Mouse (Mus musculus): ENCODE measurements around the gene Padi3. TPM values are rescaled to one million over a fixed set of nuclear protein-coding genes. Genes with fewer than 3 reads are reported as not detected.

Padi3 gene
- polyA plus RNA-seq, 1 experiment from 2014 or later: 0.51 TPM

- H3K4me2 ChIP-seq (ENCODE audit: low read depth, low read length): no peak overlapping the region
- H3K27me3 ChIP-seq (replicated peaks; ENCODE audit: control insufficient read depth, insufficient read depth, low read length): no peaks in the 10 kb centered on the region
- ATAC-seq: no peak
- WGBS: 47% methylated on average over 3 of the region's 3 CpGs
- H3K27ac ChIP-seq (ENCODE audit: low read length): no peak overlapping the region
- H3K4me1 ChIP-seq (ENCODE audit: control insufficient read depth, insufficient read depth, low read length): no peaks in the 10 kb centered on the region
- no peak overlapping the region for H3K4me3 ChIP-seq (ENCODE audit: low read length)
- no peaks in the 10 kb centered on the region for H3K36me3 ChIP-seq (ENCODE audit: control insufficient read depth, insufficient read depth, low read length)
- H3K9me3 ChIP-seq (ENCODE audit: control insufficient read depth, low read length): no peaks in the 10 kb centered on the region
- no peak overlapping the region for H3K9ac ChIP-seq (ENCODE audit: low read depth, low read length)
Measured at GRCm38 (mm10) chr4:140827237-140827636, 16.8 kb upstream of the Padi3 start.

- H3K9ac ChIP-seq (ENCODE audit: low read depth, low read length): no peak overlapping the region
- 56% methylated on average over 11 of the region's 11 CpGs for WGBS
- H3K4me3 ChIP-seq (ENCODE audit: low read length): no peak overlapping the region
- H3K4me2 ChIP-seq (ENCODE audit: low read depth, low read length): no peak overlapping the region
- no peak overlapping the region for H3K27ac ChIP-seq (ENCODE audit: low read length)
- no peaks in the 10 kb centered on the region for H3K27me3 ChIP-seq (replicated peaks; ENCODE audit: control insufficient read depth, insufficient read depth, low read length)
- no peaks in the 10 kb centered on the region for H3K9me3 ChIP-seq (ENCODE audit: control insufficient read depth, low read length)
- no peak for ATAC-seq
- no peaks in the 10 kb centered on the region for H3K4me1 ChIP-seq (ENCODE audit: control insufficient read depth, insufficient read depth, low read length)
- H3K36me3 ChIP-seq (ENCODE audit: control insufficient read depth, insufficient read depth, low read length): no peaks in the 10 kb centered on the region
Measured at GRCm38 (mm10) chr4:140825942-140826341, 15.5 kb upstream of the Padi3 start.

- H3K27me3 ChIP-seq (replicated peaks; ENCODE audit: control insufficient read depth, insufficient read depth, low read length): no peaks in the 10 kb centered on the region
- no peak overlapping the region for H3K27ac ChIP-seq (ENCODE audit: low read length)
- no peak overlapping the region for H3K4me3 ChIP-seq (ENCODE audit: low read length)
- H3K9me3 ChIP-seq (ENCODE audit: control insufficient read depth, low read length): no peaks in the 10 kb centered on the region
- no peak overlapping the region for H3K9ac ChIP-seq (ENCODE audit: low read depth, low read length)
- H3K4me2 ChIP-seq (ENCODE audit: low read depth, low read length): no peak overlapping the region
- H3K4me1 ChIP-seq (ENCODE audit: control insufficient read depth, insufficient read depth, low read length): no peaks in the 10 kb centered on the region
- WGBS: 75% methylated on average over 5 of the region's 5 CpGs
- no peaks in the 10 kb centered on the region for H3K36me3 ChIP-seq (ENCODE audit: control insufficient read depth, insufficient read depth, low read length)
- no peak for ATAC-seq
Measured at GRCm38 (mm10) chr4:140821988-140822387, 11.5 kb upstream of the Padi3 start.

DNA sequence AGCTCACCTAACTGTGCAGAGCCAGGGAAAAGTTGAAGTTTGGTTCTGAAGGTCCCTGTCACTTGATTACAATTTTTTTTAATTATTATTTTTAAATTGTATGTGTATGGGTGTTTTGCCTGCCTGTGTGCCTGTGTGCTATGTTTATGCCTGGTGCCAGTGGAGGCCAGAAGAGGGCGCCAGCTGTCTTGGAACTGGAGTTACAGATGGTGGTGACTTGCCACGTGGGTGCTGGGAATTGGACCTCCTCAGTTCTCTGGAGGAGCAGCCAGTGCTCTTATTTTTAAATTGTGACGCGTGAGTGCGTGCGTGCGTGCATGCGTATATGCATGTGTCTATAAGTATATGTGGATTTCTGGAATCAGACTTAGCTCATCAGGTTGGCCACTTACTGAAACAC, 7.0 kb upstream of the Padi3 start:
- no peak overlapping the region for H3K4me2 ChIP-seq (ENCODE audit: low read depth, low read length)
- no peak for ATAC-seq
- 94% methylated on average over 8 of the region's 8 CpGs for WGBS
- no peaks in the 10 kb centered on the region for H3K27me3 ChIP-seq (replicated peaks; ENCODE audit: control insufficient read depth, insufficient read depth, low read length)
- no peak overlapping the region for H3K4me3 ChIP-seq (ENCODE audit: low read length)
- H3K9ac ChIP-seq (ENCODE audit: low read depth, low read length): no peak overlapping the region
- no peak overlapping the region for H3K27ac ChIP-seq (ENCODE audit: low read length)
- no peaks in the 10 kb centered on the region for H3K9me3 ChIP-seq (ENCODE audit: control insufficient read depth, low read length)
- no peaks in the 10 kb centered on the region for H3K36me3 ChIP-seq (ENCODE audit: control insufficient read depth, insufficient read depth, low read length)
- H3K4me1 ChIP-seq (ENCODE audit: control insufficient read depth, insufficient read depth, low read length): peaks cover 32% of the 10 kb centered on the region

- ATAC-seq: peak; percentile 75
- Histone ChIP-seq H3K27ac (ENCODE audit: low read length) (peak overlapping the region; percentile 75), H3K4me2 (ENCODE audit: low read depth, low read length) (peak overlapping the region; percentile 12; the same call in 1 of the 2 replicates)
Measured at GRCm38 (mm10) chr4:140815996-140816917, 5.8 kb upstream of the Padi3 start.

GRCm38 (mm10) chr4:140815496-140815895, 5.0 kb upstream of the Padi3 start:
- no peak overlapping the region; the same call in 1 of the 2 replicates for H3K9ac ChIP-seq (ENCODE audit: low read depth, low read length)
- H3K4me3 ChIP-seq (ENCODE audit: low read length): no peak overlapping the region
- peaks cover 32% of the 10 kb centered on the region for H3K4me1 ChIP-seq (ENCODE audit: control insufficient read depth, insufficient read depth, low read length)
- no peaks in the 10 kb centered on the region for H3K27me3 ChIP-seq (replicated peaks; ENCODE audit: control insufficient read depth, insufficient read depth, low read length)
- H3K36me3 ChIP-seq (ENCODE audit: control insufficient read depth, insufficient read depth, low read length): no peaks in the 10 kb centered on the region
- WGBS: 65% methylated on average over 5 of the region's 5 CpGs
- H3K9me3 ChIP-seq (ENCODE audit: control insufficient read depth, low read length): no peaks in the 10 kb centered on the region
- no peak for ATAC-seq
- H3K27ac ChIP-seq (ENCODE audit: low read length): peak overlapping the region; percentile 75
- peak overlapping the region; percentile 67; the same call in 1 of the 2 replicates for H3K4me2 ChIP-seq (ENCODE audit: low read depth, low read length)

More at GRCm38 (mm10) chr4:140815996-140816917, 5.8 kb upstream of the Padi3 start:
- no peaks in the 10 kb centered on the region for H3K27me3 ChIP-seq (replicated peaks; ENCODE audit: control insufficient read depth, insufficient read depth, low read length)
- H3K9me3 ChIP-seq (ENCODE audit: control insufficient read depth, low read length): no peaks in the 10 kb centered on the region
- no peak overlapping the region; the same call in 1 of the 2 replicates for H3K9ac ChIP-seq (ENCODE audit: low read depth, low read length)
- H3K4me1 ChIP-seq (ENCODE audit: control insufficient read depth, insufficient read depth, low read length): peaks cover 32% of the 10 kb centered on the region
- H3K4me3 ChIP-seq (ENCODE audit: low read length): no peak overlapping the region
- 30% methylated on average over 10 of the region's 10 CpGs for WGBS
- H3K36me3 ChIP-seq (ENCODE audit: control insufficient read depth, insufficient read depth, low read length): no peaks in the 10 kb centered on the region

- Histone ChIP-seq H3K27ac (ENCODE audit: low read length) (peak overlapping the region; percentile 76), H3K9me3 (ENCODE audit: control insufficient read depth, low read length) (no peaks in the 10 kb centered on the region), H3K27me3 (replicated peaks; ENCODE audit: control insufficient read depth, insufficient read depth, low read length) (no peaks in the 10 kb centered on the region), H3K4me1 (ENCODE audit: control insufficient read depth, insufficient read depth, low read length) (peaks cover 32% of the 10 kb centered on the region), H3K36me3 (ENCODE audit: control insufficient read depth, insufficient read depth, low read length) (no peaks in the 10 kb centered on the region), H3K4me3 (ENCODE audit: low read length) (peak overlapping the region; percentile 44), H3K4me2 (ENCODE audit: low read depth, low read length) (peak overlapping the region; percentile 67), H3K9ac (ENCODE audit: low read depth, low read length) (peak overlapping the region; percentile 62)
- ATAC-seq: peak; percentile 50
- WGBS: 25% methylated on average over 36 of the region's 36 CpGs
Measured at GRCm38 (mm10) chr4:140814241-140815225, 4.1 kb upstream of the Padi3 start.

DNA sequence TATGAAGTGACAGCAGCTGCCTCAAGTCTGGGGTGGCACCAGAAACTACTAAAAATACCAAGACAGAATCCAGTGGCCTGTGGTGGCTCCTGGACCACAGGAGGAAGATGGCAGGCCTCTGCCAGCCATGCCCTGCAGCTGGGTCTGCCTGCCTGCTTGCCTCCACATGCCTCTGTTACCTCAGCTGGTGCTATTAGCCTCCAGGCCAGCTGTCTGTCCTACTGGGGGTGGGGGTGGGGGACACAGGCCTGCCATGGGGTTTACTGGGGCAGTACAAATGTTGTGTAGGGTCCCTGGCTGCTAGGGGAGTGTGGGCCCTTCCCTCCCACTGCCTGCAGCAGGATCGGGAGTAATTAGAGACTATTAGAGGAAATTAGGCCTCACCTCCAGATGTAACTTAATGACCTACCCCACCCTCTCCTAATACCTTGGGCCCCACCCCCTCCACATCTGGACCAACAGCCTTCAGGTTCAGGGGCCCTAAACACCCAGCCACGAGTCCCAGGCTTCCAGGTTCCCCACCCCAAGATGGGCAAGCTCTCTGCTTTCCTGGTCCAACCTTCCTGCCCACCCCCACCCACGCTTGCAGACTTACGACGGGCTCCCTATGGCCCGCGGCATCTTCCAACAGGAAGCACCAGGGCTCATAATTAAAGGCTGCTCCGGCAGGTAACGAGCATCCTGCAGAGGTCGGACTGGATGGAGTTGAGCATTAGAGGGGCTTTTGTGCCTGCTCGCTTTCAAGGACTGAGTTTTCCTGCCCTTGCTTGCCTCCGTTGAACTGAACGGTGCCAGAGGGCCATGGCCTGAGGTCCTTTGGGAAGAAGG, 3.1 kb upstream of the Padi3 start:
- Histone ChIP-seq H3K36me3 (ENCODE audit: control insufficient read depth, insufficient read depth, low read length) (no peaks in the 10 kb centered on the region), H3K4me2 (ENCODE audit: low read depth, low read length) (peak overlapping the region; percentile 67), H3K9ac (ENCODE audit: low read depth, low read length) (peak overlapping the region; percentile 62), H3K4me3 (ENCODE audit: low read length) (peak overlapping the region; percentile 44), H3K9me3 (ENCODE audit: control insufficient read depth, low read length) (no peaks in the 10 kb centered on the region), H3K27me3 (replicated peaks; ENCODE audit: control insufficient read depth, insufficient read depth, low read length) (no peaks in the 10 kb centered on the region), H3K27ac (ENCODE audit: low read length) (peak overlapping the region; percentile 76; the same call in 1 of the 2 replicates), H3K4me1 (ENCODE audit: control insufficient read depth, insufficient read depth, low read length) (peaks cover 32% of the 10 kb centered on the region)
- WGBS: 23% methylated on average over 13 of the region's 13 CpGs
- ATAC-seq: no peak
